Mouse (Mus musculus) cortical plate, adult 2 months (tissue): ENCODE measurements at regions not wholly inside any gene's neighbourhood (a gene's known extent, or its start where the extent isn't known, plus 50 kb on each side); places are given as distances from the start of the nearest gene placed in this dataset.

Experiments used
- CTCF ChIP-seq: fragments of 200-500 bp; IDR thresholded peaks from 2 replicates; pipeline ENCODE4 v1.5.1; 2011; ENCODE audit warnings: mild to moderate bottlenecking, control low read depth, low read length; ENCODE audit not compliant: insufficient read depth; ENCODE audit errors: extremely low read depth
- POLR2A ChIP-seq: fragments of 200-500 bp; IDR thresholded peaks from 2 replicates; pipeline ENCODE4 v1.6.1; 2011; ENCODE audit warnings: mild to moderate bottlenecking, low read length, control low read depth; ENCODE audit not compliant: insufficient read depth; ENCODE audit errors: extremely low read depth

DNA sequence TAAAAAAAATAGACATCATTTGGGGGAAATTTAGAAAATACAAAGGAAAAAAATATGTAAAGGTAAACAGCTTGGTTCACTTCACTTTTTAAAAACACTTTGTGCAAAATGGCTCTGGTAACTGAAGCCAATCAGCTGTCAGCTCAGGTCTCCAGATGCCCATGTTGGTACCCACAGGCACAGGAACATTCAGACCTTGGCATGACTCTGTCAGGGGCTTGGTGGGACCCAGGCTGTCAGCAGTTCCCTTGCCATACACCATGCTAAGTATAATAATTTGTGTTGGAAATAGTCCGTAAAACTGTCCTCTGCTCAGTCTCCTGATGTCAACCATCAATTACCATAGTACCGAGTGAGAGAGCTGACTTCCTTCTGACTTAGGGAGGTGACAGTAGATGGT, 257.3 kb upstream of the Sphkap start:
- TF ChIP-seq POLR2A (no peak), CTCF (no peak)
